In the genomic region with DNA sequence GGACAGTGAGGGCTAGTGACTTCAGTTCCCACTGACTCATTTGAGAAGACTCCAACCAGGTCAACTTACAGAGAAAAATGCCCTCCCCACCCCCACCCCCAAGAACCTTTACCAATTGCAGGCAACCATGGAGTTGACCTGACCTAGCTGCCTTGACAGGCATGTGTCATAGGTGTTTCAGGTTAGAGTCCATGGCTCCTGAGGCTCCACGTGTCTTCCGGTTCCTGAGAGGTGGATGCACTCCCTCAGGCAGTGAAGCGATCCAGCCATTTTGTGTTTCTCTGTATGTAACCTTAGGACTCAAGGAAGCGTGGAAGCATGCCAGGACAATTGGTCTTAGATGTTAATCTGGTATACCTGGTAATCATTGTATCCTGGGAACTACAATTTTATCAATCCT, we compare ENCODE assay signal across 20 mouse cellular contexts. TPM values are rescaled to one million over a fixed set of nuclear protein-coding genes. Genes with fewer than 3 reads are reported as not detected.
DNase-seq lines count a peak whose midpoint lies in the region; ATAC-seq and TF ChIP-seq lines count a peak whose summit lies in the region.
"Had no signal": no experiment of that assay in that cellular context is flagged by ENCODE, and none has a peak within 500 bp of the region (broad histone marks: within the 10 kb centered on the region; RNA-seq: fewer than 3 reads in every experiment).

No protein-coding gene starts in this region.

- ATAC-seq in heart, embryonic 14.5 days (ENCODE audit: insufficient number of reproducible peaks, insufficient read depth, low FRiP score, low read depth) = 0 out of 2 replicates have a peak, but pooled peaks have one; percentile 28
- no peak for ATAC-seq in lung, embryonic 15.5 days (ENCODE audit: borderline replicate concordance, extremely low read depth, low FRiP score, low TSS enrichment)
- ATAC-seq: activated CD4-positive, CD25-positive, alpha-beta regulatory T cell, adult 4 months; midbrain, embryonic 13.5 days had no signal

- peak overlapping the region; percentile 65 to 67 for H3K27ac ChIP-seq in heart, embryonic 14.5 days (replicated peaks in 1 of 2; ENCODE audit: control insufficient read depth in 1 of 2, insufficient read depth in 1 of 2, low read depth in 2 of 2, low read length in 2 of 2)
- no peak overlapping the region for H3K27ac ChIP-seq in kidney, adult 2 months (ENCODE audit: insufficient read depth, low read depth, low read length)
- 0 out of 2 replicates have a peak overlapping the region, but pooled peaks have one; percentile 6 for H3K27ac ChIP-seq in lung, embryonic 15.5 days
- H3K27ac ChIP-seq: hindbrain, embryonic 14.5 days; liver, embryonic 14.5 days; macrophage; midbrain, embryonic 13.5 days; neural tube, embryonic 13.5 days had no signal

- peak; percentile 31 for DNase-seq in cerebellum, adult 9-11 months
- no peak for DNase-seq in cerebellum, postnatal 4 days (ENCODE audit: low spot score in 2 of 2)
- no peak for DNase-seq in heart, postnatal 36 days
- DNase-seq in kidney, adult 2 months = peak; percentile 22
- DNase-seq in kidney, adult 8-10 months = no peak
- no peak for DNase-seq in lung, postnatal 25 days (ENCODE audit: low spot score)
- DNase-seq: gastrocnemius, postnatal 14 days; layer of hippocampus, adult 9-11 months; thymus, adult 18-20 months; thymus, postnatal 25 days had no signal

- no peaks in the 10 kb centered on the region for H3K27me3 ChIP-seq in heart, embryonic 14.5 days (ENCODE audit: control insufficient read depth, insufficient read depth, low read length)
- H3K27me3 ChIP-seq in kidney, adult 2 months (replicated peaks; ENCODE audit: control insufficient read depth, insufficient read depth, low read length) = no peaks in the 10 kb centered on the region
- H3K27me3 ChIP-seq in lung, embryonic 15.5 days = no peaks in the 10 kb centered on the region
- H3K27me3 ChIP-seq: CH12.LX; midbrain, embryonic 13.5 days; neural tube, embryonic 13.5 days had no signal

- H3K9ac ChIP-seq in heart, embryonic 14.5 days (ENCODE audit: low read length) = no peak overlapping the region
- no peak overlapping the region for H3K9ac ChIP-seq in lung, embryonic 15.5 days
- H3K9ac ChIP-seq: hindbrain, embryonic 14.5 days; liver, embryonic 14.5 days; lung, embryonic 14.5 days; midbrain, embryonic 13.5 days; neural tube, embryonic 13.5 days had no signal

- no peaks in the 10 kb centered on the region for H3K9me3 ChIP-seq in heart, embryonic 14.5 days (ENCODE audit: control insufficient read depth, low read length)
- H3K9me3 ChIP-seq in lung, embryonic 15.5 days = no peaks in the 10 kb centered on the region
- H3K9me3 ChIP-seq: midbrain, embryonic 13.5 days; neural tube, embryonic 13.5 days had no signal

- WGBS in heart, embryonic 14.5 days = 91% methylated on average over 4 of the region's 4 CpGs
- 82% methylated on average over 4 of the region's 4 CpGs for WGBS in kidney, adult 2 months
- WGBS in lung, embryonic 15.5 days = 85% methylated on average over 4 of the region's 4 CpGs

- H3K4me2 ChIP-seq in heart, embryonic 14.5 days (ENCODE audit: low read length) = no peak overlapping the region
- no peak overlapping the region for H3K4me2 ChIP-seq in lung, embryonic 15.5 days
- H3K4me2 ChIP-seq: hindbrain, embryonic 14.5 days; lung, embryonic 14.5 days; midbrain, embryonic 13.5 days; neural tube, embryonic 13.5 days had no signal

- intact Hi-C loops in heart, postnatal 36 days (cut with DNase I) = no loop called here

- no peak for TF ChIP-seq CTCF in kidney, adult 2 months (conservative IDR thresholded peaks at IDR 0.05; ENCODE audit: insufficient read depth, insufficient read length, low read depth, low read length)

- no peak overlapping the region for H3K4me3 ChIP-seq in heart, embryonic 14.5 days (ENCODE audit: control insufficient read depth in 1 of 2, insufficient read depth in 1 of 2, low read depth in 1 of 2, low read length in 2 of 2)
- H3K4me3 ChIP-seq in kidney, adult 2 months (ENCODE audit: insufficient read depth, low read depth, low read length) = no peak overlapping the region
- no peak overlapping the region for H3K4me3 ChIP-seq in lung, embryonic 15.5 days
- H3K4me3 ChIP-seq: midbrain, embryonic 13.5 days; neural tube, embryonic 13.5 days had no signal

- TF ChIP-seq POLR2A in kidney, adult 2 months (IDR thresholded peaks at IDR 0.05; ENCODE audit: low read depth, low read length) = no peak

- no peaks in the 10 kb centered on the region for H3K36me3 ChIP-seq in heart, embryonic 14.5 days (ENCODE audit: control insufficient read depth, insufficient read depth, low read length)
- no peaks in the 10 kb centered on the region for H3K36me3 ChIP-seq in kidney, adult 2 months (ENCODE audit: control insufficient read depth, insufficient read depth, low read length)
- H3K36me3 ChIP-seq in lung, embryonic 15.5 days = no peaks in the 10 kb centered on the region

- peaks cover 21 to 44% of the 10 kb centered on the region in 2 experiments for H3K4me1 ChIP-seq in heart, embryonic 14.5 days (ENCODE audit: control insufficient read depth in 2 of 2, insufficient read depth in 2 of 2, low read length in 2 of 2)
- H3K4me1 ChIP-seq in kidney, adult 2 months (ENCODE audit: control insufficient read depth, insufficient read depth, low read length) = no peaks in the 10 kb centered on the region; the same call in 1 of the 2 replicates
- H3K4me1 ChIP-seq in lung, embryonic 15.5 days = peaks cover 16% of the 10 kb centered on the region

RNA-seq across cellular contexts. Expression of gene Arl5a, which starts 13.7 kb away (rescaled TPM):
- 86.0 and 89.2 TPM in 2 replicates for polyA plus RNA-seq in heart, embryonic 14.5 days (2014; fragmentation: Nextera tagmentation; extraction: Ambion mirVana)
- total RNA-seq in heart, postnatal 36 days (2021) = 10 to 100 TPM; 33.8 to 35.0 TPM
- polyA plus RNA-seq in kidney, adult 2 months (2012; rRNA removed) = 12.4 and 14.7 TPM in 2 replicates
- 40.0 and 40.2 TPM in 2 replicates for polyA plus RNA-seq in lung, embryonic 15.5 days (2015; fragmentation: Nextera tagmentation; extraction: Ambion mirVana)

Comparison
In these comparisons a context has a peak if more than half of its experiments do, and no peak if none do; other contexts are left out.
1. DNase-seq: peak in cerebellum, adult 9-11 months (single experiment) and kidney, adult 2 months (single experiment); none in cerebellum, postnatal 4 days (0 of 2), heart, postnatal 36 days (0 of 2), kidney, adult 8-10 months (0 of 2) and lung, postnatal 25 days (single experiment).